Mouse (Mus musculus): ENCODE results near the gene Trpv6. TPM values are rescaled to one million over a fixed set of nuclear protein-coding genes. Genes with fewer than 3 reads are reported as not detected.

Gene Trpv6
- polyA plus RNA-seq, 1 experiment from 2014 or later: 1.8 TPM

- Histone ChIP-seq H3K27me3 (no peaks in the 10 kb centered on the region), H3K9me3 (replicated peaks) (no peaks in the 10 kb centered on the region), H3K4me2 (replicated peaks) (no peak overlapping the region), H3K4me1 (no peaks in the 10 kb centered on the region), H3K27ac (replicated peaks) (no peak overlapping the region), H3K36me3 (no peaks in the 10 kb centered on the region), H3K4me3 (replicated peaks) (no peak overlapping the region), H3K9ac (no peak overlapping the region)
- WGBS: 84% methylated on average over 3 of the region's 3 CpGs
- ATAC-seq (ENCODE audit: insufficient number of reproducible peaks, low FRiP score, low TSS enrichment, low read depth): no peak
Observed at GRCm38 (mm10) chr6:41646220-41646619, 10.0 kb upstream of the Trpv6 start.

- Histone ChIP-seq H3K9ac (no peak overlapping the region), H3K4me1 (no peaks in the 10 kb centered on the region), H3K27me3 (no peaks in the 10 kb centered on the region), H3K36me3 (no peaks in the 10 kb centered on the region), H3K4me3 (replicated peaks) (no peak overlapping the region), H3K27ac (replicated peaks) (no peak overlapping the region), H3K4me2 (replicated peaks) (no peak overlapping the region), H3K9me3 (replicated peaks) (no peaks in the 10 kb centered on the region)
- WGBS: 89% methylated on average over 3 of the region's 3 CpGs
- ATAC-seq (ENCODE audit: insufficient number of reproducible peaks, low FRiP score, low TSS enrichment, low read depth): no peak
Observed at GRCm38 (mm10) chr6:41643227-41643626, 7.0 kb upstream of the Trpv6 start.

GRCm38 (mm10) chr6:41642765-41643164 is 6.6 kb upstream of the Trpv6 start:
- Histone ChIP-seq H3K27ac (replicated peaks) (no peak overlapping the region), H3K27me3 (no peaks in the 10 kb centered on the region), H3K4me2 (replicated peaks) (no peak overlapping the region), H3K9me3 (replicated peaks) (no peaks in the 10 kb centered on the region), H3K4me3 (replicated peaks) (no peak overlapping the region), H3K36me3 (no peaks in the 10 kb centered on the region), H3K9ac (no peak overlapping the region), H3K4me1 (no peaks in the 10 kb centered on the region)
- WGBS: 89% methylated on average over 4 of the region's 4 CpGs
- no peak for ATAC-seq (ENCODE audit: insufficient number of reproducible peaks, low FRiP score, low TSS enrichment, low read depth)

- H3K4me1 ChIP-seq: no peaks in the 10 kb centered on the region
- no peak overlapping the region for H3K4me2 ChIP-seq (replicated peaks)
- H3K9ac ChIP-seq: no peak overlapping the region
- H3K4me3 ChIP-seq (replicated peaks): no peak overlapping the region
- H3K9me3 ChIP-seq (replicated peaks): no peaks in the 10 kb centered on the region
- 79% methylated on average over 6 of the region's 6 CpGs for WGBS
- no peaks in the 10 kb centered on the region for H3K27me3 ChIP-seq
- no peak for ATAC-seq (ENCODE audit: insufficient number of reproducible peaks, low FRiP score, low TSS enrichment, low read depth)
- H3K36me3 ChIP-seq: no peaks in the 10 kb centered on the region
- no peak overlapping the region for H3K27ac ChIP-seq (replicated peaks)
Observed at GRCm38 (mm10) chr6:41641173-41641866, 5.1 kb upstream of the Trpv6 start.

GRCm38 (mm10) chr6:41640449-41640848 is 4.2 kb upstream of the Trpv6 start:
- Histone ChIP-seq H3K27ac (replicated peaks) (no peak overlapping the region), H3K36me3 (no peaks in the 10 kb centered on the region), H3K9me3 (replicated peaks) (no peaks in the 10 kb centered on the region), H3K4me3 (replicated peaks) (no peak overlapping the region), H3K9ac (no peak overlapping the region), H3K27me3 (no peaks in the 10 kb centered on the region), H3K4me2 (replicated peaks) (no peak overlapping the region), H3K4me1 (no peaks in the 10 kb centered on the region)
- ATAC-seq (ENCODE audit: insufficient number of reproducible peaks, low FRiP score, low TSS enrichment, low read depth): no peak
- 48% methylated on average over 3 of the region's 3 CpGs for WGBS

- H3K9me3 ChIP-seq (replicated peaks): no peaks in the 10 kb centered on the region
- ATAC-seq (ENCODE audit: insufficient number of reproducible peaks, low FRiP score, low TSS enrichment, low read depth): no peak
- H3K27ac ChIP-seq (replicated peaks): no peak overlapping the region
- 68% methylated on average over 6 of the region's 6 CpGs for WGBS
- H3K4me3 ChIP-seq (replicated peaks): no peak overlapping the region
- H3K4me2 ChIP-seq (replicated peaks): no peak overlapping the region
- H3K4me1 ChIP-seq: 0 out of 2 replicates have a peak, but pooled peaks cover 4% of the 10 kb centered on the region
- H3K9ac ChIP-seq: no peak overlapping the region
- no peaks in the 10 kb centered on the region for H3K27me3 ChIP-seq
- no peaks in the 10 kb centered on the region for H3K36me3 ChIP-seq
Observed at GRCm38 (mm10) chr6:41637927-41638506, 1.8 kb upstream of the Trpv6 start.

- 15% methylated on average over 1 of the region's 1 CpGs for WGBS
- no peaks in the 10 kb centered on the region for H3K27me3 ChIP-seq
- no peak overlapping the region for H3K27ac ChIP-seq (replicated peaks)
- 0 out of 2 replicates have a peak, but pooled peaks cover 4% of the 10 kb centered on the region for H3K4me1 ChIP-seq
- no peak overlapping the region for H3K4me3 ChIP-seq (replicated peaks)
- H3K36me3 ChIP-seq: no peaks in the 10 kb centered on the region
- H3K9me3 ChIP-seq (replicated peaks): no peaks in the 10 kb centered on the region
- ATAC-seq (ENCODE audit: insufficient number of reproducible peaks, low FRiP score, low TSS enrichment, low read depth): no peak
- no peak overlapping the region for H3K9ac ChIP-seq
- H3K4me2 ChIP-seq (replicated peaks): no peak overlapping the region
Observed at GRCm38 (mm10) chr6:41637393-41637792, 1.2 kb upstream of the Trpv6 start.

GRCm38 (mm10) chr6:41635211-41635610 is 994 bp downstream of the Trpv6 start:
- no peak overlapping the region for H3K4me3 ChIP-seq (replicated peaks)
- H3K9me3 ChIP-seq (replicated peaks): no peaks in the 10 kb centered on the region
- 0 out of 2 replicates have a peak, but pooled peaks cover 4% of the 10 kb centered on the region for H3K4me1 ChIP-seq
- WGBS: 39% methylated on average over 1 of the region's 1 CpGs
- no peaks in the 10 kb centered on the region for H3K27me3 ChIP-seq
- H3K9ac ChIP-seq: no peak overlapping the region
- no peak overlapping the region for H3K4me2 ChIP-seq (replicated peaks)
- H3K27ac ChIP-seq (replicated peaks): no peak overlapping the region
- no peak for ATAC-seq (ENCODE audit: insufficient number of reproducible peaks, low FRiP score, low TSS enrichment, low read depth)
- no peaks in the 10 kb centered on the region for H3K36me3 ChIP-seq

GRCm38 (mm10) chr6:41631549-41631948 is 4.7 kb downstream of the Trpv6 start:
- no peak overlapping the region for H3K9ac ChIP-seq
- H3K4me2 ChIP-seq (replicated peaks): no peak overlapping the region
- ATAC-seq (ENCODE audit: insufficient number of reproducible peaks, low FRiP score, low TSS enrichment, low read depth): no peak
- H3K4me1 ChIP-seq: 0 out of 2 replicates have a peak, but pooled peaks cover 4% of the 10 kb centered on the region
- H3K36me3 ChIP-seq: no peaks in the 10 kb centered on the region
- 75% methylated on average over 4 of the region's 4 CpGs for WGBS
- H3K27me3 ChIP-seq: no peaks in the 10 kb centered on the region
- no peaks in the 10 kb centered on the region for H3K9me3 ChIP-seq (replicated peaks)
- H3K4me3 ChIP-seq (replicated peaks): no peak overlapping the region
- H3K27ac ChIP-seq (replicated peaks): no peak overlapping the region

GRCm38 (mm10) chr6:41630791-41631190 is 5.4 kb downstream of the Trpv6 start:
- Histone ChIP-seq H3K4me3 (replicated peaks) (no peak overlapping the region), H3K4me2 (replicated peaks) (no peak overlapping the region), H3K4me1 (peaks cover 7% of the 10 kb centered on the region; the same call in 1 of the 2 replicates), H3K27me3 (no peaks in the 10 kb centered on the region), H3K9me3 (replicated peaks) (no peaks in the 10 kb centered on the region), H3K9ac (no peak overlapping the region), H3K27ac (replicated peaks) (no peak overlapping the region), H3K36me3 (no peaks in the 10 kb centered on the region)
- ATAC-seq (ENCODE audit: insufficient number of reproducible peaks, low FRiP score, low TSS enrichment, low read depth): no peak
- WGBS: 73% methylated on average over 2 of the region's 2 CpGs

- H3K27ac ChIP-seq (replicated peaks): no peak overlapping the region
- H3K27me3 ChIP-seq: no peaks in the 10 kb centered on the region
- no peak overlapping the region for H3K4me2 ChIP-seq (replicated peaks)
- no peak overlapping the region for H3K4me3 ChIP-seq (replicated peaks)
- no peak overlapping the region for H3K9ac ChIP-seq
- 72% methylated on average over 1 of the region's 1 CpGs for WGBS
- no peak for ATAC-seq (ENCODE audit: insufficient number of reproducible peaks, low FRiP score, low TSS enrichment, low read depth)
- no peaks in the 10 kb centered on the region for H3K36me3 ChIP-seq
- H3K4me1 ChIP-seq: peaks cover 8% of the 10 kb centered on the region; the same call in 1 of the 2 replicates
- H3K9me3 ChIP-seq (replicated peaks): no peaks in the 10 kb centered on the region
Observed at GRCm38 (mm10) chr6:41628180-41628579, 8.0 kb downstream of the Trpv6 start.

GRCm38 (mm10) chr6:41622661-41623060 is 13.5 kb downstream of the Trpv6 start:
- H3K4me3 ChIP-seq (replicated peaks): no peak overlapping the region
- peaks cover 4% of the 10 kb centered on the region; the same call in 1 of the 2 replicates for H3K36me3 ChIP-seq
- WGBS: 66% methylated on average over 9 of the region's 9 CpGs
- no peaks in the 10 kb centered on the region for H3K27me3 ChIP-seq
- H3K9ac ChIP-seq: no peak overlapping the region
- ATAC-seq (ENCODE audit: insufficient number of reproducible peaks, low FRiP score, low TSS enrichment, low read depth): no peak
- no peak overlapping the region for H3K4me2 ChIP-seq (replicated peaks)
- H3K27ac ChIP-seq (replicated peaks): no peak overlapping the region
- peaks cover 8% of the 10 kb centered on the region; the same call in 1 of the 2 replicates for H3K4me1 ChIP-seq
- H3K9me3 ChIP-seq (replicated peaks): no peaks in the 10 kb centered on the region
